Mouse (Mus musculus) G1E (cell line): ENCODE data around the gene Stat6. TPM values are rescaled to one million over a fixed set of nuclear protein-coding genes. Genes with fewer than 3 reads are reported as not detected.
"Not testable (repeated sequence)": the region's sequence is repeated elsewhere in the genome, so short reads cannot be mapped to it uniquely, and the experiment has no call there.

Source experiments
- ATAC-seq: 2 replicates; pipeline ENCODE4 v1.8.0; 2016; ENCODE audit warnings: mild to moderate bottlenecking; ENCODE audit not compliant: insufficient number of reproducible peaks, poor library complexity, low FRiP score, severe bottlenecking; ENCODE audit errors: extremely low read depth
- DNase-seq: peaks from one replicate; pipeline ENCODE4 v3.0.0; 2012; ENCODE audit warnings: low spot score
- H3K27me3 ChIP-seq: 2 replicates; pipeline ENCODE4 v1.6.1; 2012; ENCODE audit warnings: mild to moderate bottlenecking, low read length, inconsistent platforms; ENCODE audit not compliant: insufficient read depth
- H3K36me3 ChIP-seq: replicated peaks from 2 replicates; pipeline ENCODE3; 2012; ENCODE audit warnings: mild to moderate bottlenecking, inconsistent platforms
- H3K4me1 ChIP-seq: 2 replicates; pipeline ENCODE4 v1.6.1; 2012; ENCODE audit warnings: low read depth, low read length, inconsistent platforms, mixed read lengths; ENCODE audit not compliant: insufficient read depth
- H3K4me3 ChIP-seq: 2 replicates; pipeline ENCODE4 v1.5.1; 2012; ENCODE audit warnings: low read depth, mild to moderate bottlenecking, inconsistent platforms, low read length, moderate library complexity, mixed read lengths
- H3K9me3 ChIP-seq: replicated peaks from 2 replicates; pipeline ENCODE4 v1.6.1; 2012; ENCODE audit warnings: inconsistent platforms
- CTCF ChIP-seq: IDR thresholded peaks from 2 replicates; pipeline ENCODE4 v1.5.1; 2012; ENCODE audit warnings: low read depth, low read length, inconsistent platforms, mixed read lengths
- GATA1 ChIP-seq: IDR thresholded peaks from 2 replicates; pipeline ENCODE4 v1.6.1; 2012; ENCODE audit warnings: borderline replicate concordance, low read length, inconsistent platforms, mixed read lengths
- GATA2 ChIP-seq: IDR thresholded peaks from 2 replicates; pipeline ENCODE4 v1.6.1; 2012; ENCODE audit warnings: low read depth, low read length, inconsistent platforms, borderline replicate concordance
- POLR2AphosphoS5 ChIP-seq: IDR thresholded peaks from 2 replicates; pipeline ENCODE4 v1.6.1; 2012; ENCODE audit warnings: low read depth, low read length, inconsistent platforms; ENCODE audit not compliant: insufficient replicate concordance
- TAL1 ChIP-seq: conservative IDR thresholded peaks from 2 replicates; pipeline ENCODE4 v1.6.1; 2012; ENCODE audit warnings: low read depth, low read length, inconsistent platforms, mixed read lengths
- polyA plus RNA-seq: library from polyadenylated mRNA; stranded (reverse); fragments of >175 nt; gene quantifications from 2 replicates; pipeline ENCODE4 v1.2.3, GENCODE M21; 2012
- total RNA-seq, 2 experiments: library from RNA; stranded (forward) in 1 of 2; stranded (reverse) in 1 of 2; fragments of 200-1000 nt in 1 of 2; fragments of >200 nt in 1 of 2; fragmentation: Nextera tagmentation in 1 of 2; gene quantifications; 2 replicates each; pipeline ENCODE4 v1.2.3; 2014 to 2017

Gene Stat6
- total and polyA plus RNA-seq, 3 experiments, result 44.0 to 90.5 (median 69.5) TPM

GRCm38 (mm10) chr10:127641861-127642771 is 670 bp upstream of the Stat6 start:
- DNase-seq (peak; percentile 68), ATAC-seq (peak; percentile 36)
- peaks cover 41% of the 10 kb centered on the region for H3K4me1 ChIP-seq
- no peaks in the 10 kb centered on the region for H3K9me3 ChIP-seq
- H3K27me3 ChIP-seq, result peaks cover 11% of the 10 kb centered on the region
- peak overlapping the region; percentile 78 for H3K4me3 ChIP-seq
- peaks cover 28% of the 10 kb centered on the region for H3K36me3 ChIP-seq
- no peak for TF ChIP-seq POLR2AphosphoS5
- TF ChIP-seq CTCF, result peak; percentile 85

GRCm38 (mm10) chr10:127643553-127644238 is 910 bp downstream of the Stat6 start:
- no peak for TF ChIP-seq GATA1
- TF ChIP-seq GATA2, result no peak
- no peak for TF ChIP-seq TAL1
- TF ChIP-seq CTCF, result no peak
- no peak for TF ChIP-seq POLR2AphosphoS5
- Histone ChIP-seq H3K36me3 (peaks cover 43% of the 10 kb centered on the region), H3K4me3 (peak overlapping the region; percentile 78), H3K4me1 (peaks cover 46% of the 10 kb centered on the region), H3K27me3 (peaks cover 8% of the 10 kb centered on the region), H3K9me3 (no peaks in the 10 kb centered on the region)
- DNase-seq, result peak; percentile 85
- peak; percentile 61 for ATAC-seq

GRCm38 (mm10) chr10:127645791-127646190 is 3.0 kb downstream of the Stat6 start:
- Histone ChIP-seq H3K36me3 (peaks cover 61% of the 10 kb centered on the region), H3K4me3 (no peak overlapping the region), H3K4me1 (peaks cover 46% of the 10 kb centered on the region), H3K9me3 (no peaks in the 10 kb centered on the region), H3K27me3 (no peaks in the 10 kb centered on the region; the same call in 1 of the 2 replicates)
- ATAC-seq, result no peak
- TF ChIP-seq POLR2AphosphoS5 (no peak), GATA1 (no peak), GATA2 (no peak), CTCF (no peak), TAL1 (no peak)
- no peak for DNase-seq

- Histone ChIP-seq H3K4me3 (peak overlapping the region; percentile 49; the same call in 1 of the 2 replicates), H3K36me3 (peaks cover 93% of the 10 kb centered on the region), H3K4me1 (peaks cover 40% of the 10 kb centered on the region), H3K9me3 (no peaks in the 10 kb centered on the region), H3K27me3 (no peaks in the 10 kb centered on the region)
- no peak for TF ChIP-seq GATA1
- TF ChIP-seq POLR2AphosphoS5, result no peak
- no peak for TF ChIP-seq CTCF
- TF ChIP-seq GATA2, result no peak
- no peak for TF ChIP-seq TAL1
- ATAC-seq (no peak), DNase-seq (no peak)
Measured at GRCm38 (mm10) chr10:127652906-127653638, 10.3 kb downstream of the Stat6 start.

GRCm38 (mm10) chr10:127654970-127655579 is 12.3 kb downstream of the Stat6 start:
- H3K36me3 ChIP-seq, result peaks cover 96% of the 10 kb centered on the region
- ATAC-seq (no peak), DNase-seq (no peak)
- no peaks in the 10 kb centered on the region for H3K9me3 ChIP-seq
- no peak for TF ChIP-seq TAL1
- no peak for TF ChIP-seq CTCF
- TF ChIP-seq GATA1, result no peak
- no peak for TF ChIP-seq POLR2AphosphoS5
- TF ChIP-seq GATA2, result no peak
- no peak overlapping the region for H3K4me3 ChIP-seq
- H3K4me1 ChIP-seq, result peaks cover 59% of the 10 kb centered on the region
- H3K27me3 ChIP-seq, result no peaks in the 10 kb centered on the region

GRCm38 (mm10) chr10:127657617-127658016 is 14.8 kb downstream of the Stat6 start:
- not testable (repeated sequence) for H3K4me3 ChIP-seq
- H3K4me1 ChIP-seq, result peaks cover 84% of the 10 kb centered on the region

More at GRCm38 (mm10) chr10:127657617-127658016, 14.8 kb downstream of the Stat6 start:
- H3K27me3 ChIP-seq, DNase-seq, ATAC-seq, H3K9me3 ChIP-seq: not testable (repeated sequence)
- H3K36me3 ChIP-seq, result peaks cover 94% of the 10 kb centered on the region
